Mouse (Mus musculus): ENCODE data around the gene Mapkap1.

The Mapkap1 gene

GRCm38 (mm10) chr2:34406601-34407464 is at the start of gene Mapkap1:
TSS of gene Mapkap1 (plus strand) at chr2:34406771.
- DNase-seq (ENCODE audit: low spot score) = peak; percentile 98

- no peak for DNase-seq (ENCODE audit: low spot score)
These were observed 42.9 kb upstream of the Mapkap1 start for GRCm38 (mm10) chr2:34363678-34364077.

GRCm38 (mm10) chr2:34367024-34367423 is 39.5 kb upstream of the Mapkap1 start:
- no peak for DNase-seq (ENCODE audit: low spot score)

GRCm38 (mm10) chr2:34368396-34368795 is 38.2 kb upstream of the Mapkap1 start:
- DNase-seq (ENCODE audit: low spot score) = no peak

- no peak for DNase-seq (ENCODE audit: low spot score)
These were observed 36.2 kb upstream of the Mapkap1 start for GRCm38 (mm10) chr2:34370349-34370724.

- no peak for DNase-seq (ENCODE audit: low spot score)
These were observed 35.7 kb upstream of the Mapkap1 start for GRCm38 (mm10) chr2:34370725-34371440.

- peak; percentile 34 for DNase-seq (ENCODE audit: low spot score)
These were observed 34.9 kb upstream of the Mapkap1 start for GRCm38 (mm10) chr2:34371441-34372304.

GRCm38 (mm10) chr2:34372305-34373301 is 34.0 kb upstream of the Mapkap1 start, which contains the start of gene Pbx3:
TSS of gene Pbx3 (minus strand) at chr2:34373142.
- peak; percentile 96 for DNase-seq (ENCODE audit: low spot score)

GRCm38 (mm10) chr2:34373886-34374285 is 32.7 kb upstream of the Mapkap1 start:
- DNase-seq (ENCODE audit: low spot score) = no peak

- DNase-seq (ENCODE audit: low spot score) = no peak
These were observed 32.2 kb upstream of the Mapkap1 start for GRCm38 (mm10) chr2:34374349-34374748.

- no peak for DNase-seq (ENCODE audit: low spot score)
These were observed 27.6 kb upstream of the Mapkap1 start for GRCm38 (mm10) chr2:34378930-34379329.

GRCm38 (mm10) chr2:34399535-34399934 is 7.0 kb upstream of the Mapkap1 start:
- no peak for DNase-seq (ENCODE audit: low spot score)

- no peak for DNase-seq (ENCODE audit: low spot score)
These were observed 1.0 kb downstream of the Mapkap1 start for GRCm38 (mm10) chr2:34407596-34407995.

GRCm38 (mm10) chr2:34408341-34408740 is 1.8 kb downstream of the Mapkap1 start:
- no peak for DNase-seq (ENCODE audit: low spot score)

- no peak for DNase-seq (ENCODE audit: low spot score)
These were observed 3.3 kb downstream of the Mapkap1 start for GRCm38 (mm10) chr2:34409741-34410340.

GRCm38 (mm10) chr2:34420256-34420655 is 13.7 kb downstream of the Mapkap1 start:
- no peak for DNase-seq (ENCODE audit: low spot score)

- DNase-seq (ENCODE audit: low spot score) = no peak
These were observed 17.6 kb downstream of the Mapkap1 start for GRCm38 (mm10) chr2:34424186-34424585.

GRCm38 (mm10) chr2:34425573-34426223 is 19.1 kb downstream of the Mapkap1 start:
- DNase-seq (ENCODE audit: low spot score) = peak; percentile 23

- DNase-seq (ENCODE audit: low spot score) = no peak
These were observed 24.1 kb downstream of the Mapkap1 start for GRCm38 (mm10) chr2:34430663-34431062.
